In the genomic region with DNA sequence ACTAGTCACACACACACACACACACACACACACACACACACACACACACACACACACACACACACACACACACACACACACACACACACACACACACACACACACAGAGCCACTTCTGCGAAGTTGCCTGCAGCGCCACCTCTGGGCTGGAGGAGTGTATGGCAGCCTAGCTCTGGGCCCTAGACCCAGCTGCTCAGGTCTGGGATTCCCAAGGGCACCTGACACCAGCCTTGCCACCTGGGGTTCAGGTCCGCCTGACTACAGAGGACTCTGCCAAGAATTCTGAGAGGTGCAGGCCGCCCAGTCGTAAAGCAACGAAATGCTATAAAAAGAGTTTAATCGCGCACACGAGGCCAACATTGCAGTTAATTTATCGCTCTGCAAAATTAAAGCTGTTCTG, we compare ENCODE assay signal across 11 mouse cellular contexts.
DNase-seq lines count a peak whose midpoint lies in the region; ATAC-seq and TF ChIP-seq lines count a peak whose summit lies in the region.
"Had no signal": no experiment of that assay in that cellular context is flagged by ENCODE, and none has a peak within 500 bp of the region (broad histone marks: within the 10 kb centered on the region; RNA-seq: fewer than 3 reads in every experiment).

No protein-coding gene starts in this region.

- DNase-seq in forebrain, postnatal 0 days = no peak
- DNase-seq in forebrain, embryonic 10.5 days (ENCODE audit: extremely low spot score, low spot score) = no peak
- DNase-seq in midbrain, postnatal 0 days (ENCODE audit: low spot score) = no peak
- DNase-seq in kidney, postnatal 0 days (ENCODE audit: low spot score) = peak; percentile 51
- DNase-seq in testis, postnatal 10 days (ENCODE audit: low spot score) = peak; percentile 69
- no peak for DNase-seq in left cerebral cortex, adult 18-20 months (ENCODE audit: low spot score in 2 of 2)
- no peak for DNase-seq in adipocyte (ENCODE audit: low spot score)
- DNase-seq: heart, postnatal 36 days had no signal

- H3K4me1 ChIP-seq in forebrain, postnatal 0 days (ENCODE audit: insufficient read depth) = no peaks in the 10 kb centered on the region
- peaks cover 32% of the 10 kb centered on the region for H3K4me1 ChIP-seq in forebrain, embryonic 10.5 days
- H3K4me1 ChIP-seq in midbrain, postnatal 0 days (ENCODE audit: insufficient read depth, low read length) = peaks cover 14% of the 10 kb centered on the region
- peaks cover 22% of the 10 kb centered on the region for H3K4me1 ChIP-seq in midbrain, embryonic 13.5 days (replicated peaks)
- H3K4me1 ChIP-seq in kidney, postnatal 0 days (replicated peaks; ENCODE audit: insufficient read depth, low read length) = no peaks in the 10 kb centered on the region

- H3K27me3 ChIP-seq in forebrain, postnatal 0 days (ENCODE audit: insufficient read depth, low read length) = no peaks in the 10 kb centered on the region; the same call in 1 of the 2 replicates
- H3K27me3 ChIP-seq in forebrain, embryonic 10.5 days (ENCODE audit: poor library complexity, severe bottlenecking) = peaks cover 7% of the 10 kb centered on the region
- no peaks in the 10 kb centered on the region for H3K27me3 ChIP-seq in midbrain, postnatal 0 days (ENCODE audit: insufficient read depth, low read length)
- H3K27me3 ChIP-seq in midbrain, embryonic 13.5 days = no peaks in the 10 kb centered on the region
- no peaks in the 10 kb centered on the region for H3K27me3 ChIP-seq in kidney, postnatal 0 days (ENCODE audit: insufficient read depth, low read length)

- TF ChIP-seq CTCF in forebrain, postnatal 0 days (IDR thresholded peaks at IDR 0.05; ENCODE audit: low read depth) = peak; percentile 61
- TF ChIP-seq CTCF in midbrain, postnatal 0 days (IDR thresholded peaks at IDR 0.05) = peak; percentile 68
- peak; percentile 64 for TF ChIP-seq CTCF in kidney, postnatal 0 days (IDR thresholded peaks at IDR 0.05; ENCODE audit: low read depth)

- H3K36me3 ChIP-seq in forebrain, postnatal 0 days (ENCODE audit: insufficient read depth) = no peaks in the 10 kb centered on the region
- H3K36me3 ChIP-seq in forebrain, embryonic 10.5 days (replicated peaks) = no peaks in the 10 kb centered on the region
- no peaks in the 10 kb centered on the region for H3K36me3 ChIP-seq in midbrain, postnatal 0 days (ENCODE audit: insufficient read depth, low read length)
- H3K36me3 ChIP-seq in midbrain, embryonic 13.5 days = no peaks in the 10 kb centered on the region
- H3K36me3 ChIP-seq in kidney, postnatal 0 days (ENCODE audit: insufficient read depth, low read length) = no peaks in the 10 kb centered on the region
- H3K36me3 ChIP-seq: limb, embryonic 12.5 days had no signal

- no peak for ATAC-seq in forebrain, postnatal 0 days
- ATAC-seq in midbrain, postnatal 0 days (ENCODE audit: low FRiP score) = no peak
- no peak for ATAC-seq in midbrain, embryonic 13.5 days
- ATAC-seq in kidney, postnatal 0 days (replicated peaks; ENCODE audit: low FRiP score, low read depth) = peak; percentile 62; the same call in 1 of the 2 replicates

- no peak overlapping the region for H3K27ac ChIP-seq in forebrain, postnatal 0 days (ENCODE audit: low read depth, low read length)
- H3K27ac ChIP-seq in forebrain, embryonic 10.5 days = no peak overlapping the region
- no peak overlapping the region for H3K27ac ChIP-seq in midbrain, postnatal 0 days (ENCODE audit: low read depth, low read length)
- H3K27ac ChIP-seq in midbrain, embryonic 13.5 days = no peak overlapping the region
- H3K27ac ChIP-seq in kidney, postnatal 0 days = no peak overlapping the region
- H3K27ac ChIP-seq: limb, embryonic 12.5 days had no signal

- WGBS in forebrain, postnatal 0 days = 81% methylated on average over 10 of the region's 10 CpGs
- 85% methylated on average over 10 of the region's 10 CpGs for WGBS in forebrain, embryonic 10.5 days
- 75% methylated on average over 9 of the region's 10 CpGs for WGBS in midbrain, postnatal 0 days
- 89% methylated on average over 10 of the region's 10 CpGs for WGBS in midbrain, embryonic 13.5 days
- WGBS in kidney, postnatal 0 days = 35% methylated on average over 10 of the region's 10 CpGs

- no peak overlapping the region for H3K4me3 ChIP-seq in forebrain, postnatal 0 days (ENCODE audit: low read depth, low read length)
- H3K4me3 ChIP-seq in forebrain, embryonic 10.5 days = no peak overlapping the region
- H3K4me3 ChIP-seq in midbrain, postnatal 0 days (ENCODE audit: low read depth, low read length) = no peak overlapping the region
- H3K4me3 ChIP-seq in midbrain, embryonic 13.5 days (replicated peaks) = no peak overlapping the region
- no peak overlapping the region for H3K4me3 ChIP-seq in kidney, postnatal 0 days (replicated peaks; ENCODE audit: low read depth, low read length)
- H3K4me3 ChIP-seq: limb, embryonic 12.5 days; myocyte had no signal

- H3K4me2 ChIP-seq in forebrain, postnatal 0 days (ENCODE audit: low read depth) = no peak overlapping the region
- no peak overlapping the region for H3K4me2 ChIP-seq in midbrain, postnatal 0 days (ENCODE audit: low read depth, low read length, poor library complexity, severe bottlenecking)
- no peak overlapping the region for H3K4me2 ChIP-seq in midbrain, embryonic 13.5 days (replicated peaks)
- H3K4me2 ChIP-seq in kidney, postnatal 0 days (ENCODE audit: low read length) = no peak overlapping the region
- H3K4me2 ChIP-seq: limb, embryonic 12.5 days had no signal

- no peaks in the 10 kb centered on the region for H3K9me3 ChIP-seq in forebrain, postnatal 0 days (ENCODE audit: low read length)
- peaks cover under 1% of the 10 kb centered on the region; the same call in 1 of the 2 replicates for H3K9me3 ChIP-seq in forebrain, embryonic 10.5 days
- H3K9me3 ChIP-seq in midbrain, postnatal 0 days (ENCODE audit: low read length) = no peaks in the 10 kb centered on the region
- no peaks in the 10 kb centered on the region for H3K9me3 ChIP-seq in midbrain, embryonic 13.5 days
- H3K9me3 ChIP-seq in kidney, postnatal 0 days (replicated peaks; ENCODE audit: low read length) = no peaks in the 10 kb centered on the region
- H3K9me3 ChIP-seq: limb, embryonic 12.5 days had no signal

- H3K9ac ChIP-seq in forebrain, postnatal 0 days = no peak overlapping the region
- no peak overlapping the region for H3K9ac ChIP-seq in midbrain, postnatal 0 days (replicated peaks; ENCODE audit: low read length, poor library complexity, severe bottlenecking)
- no peak overlapping the region for H3K9ac ChIP-seq in midbrain, embryonic 13.5 days (replicated peaks)
- no peak overlapping the region for H3K9ac ChIP-seq in kidney, postnatal 0 days (ENCODE audit: low read depth, low read length)
- H3K9ac ChIP-seq: limb, embryonic 12.5 days had no signal

Comparison
In these comparisons a context has a peak if more than half of its experiments do, and no peak if none do; other contexts are left out.
1. DNase-seq: peak in kidney, postnatal 0 days (single experiment) and testis, postnatal 10 days (single experiment); none in forebrain, postnatal 0 days (single experiment), forebrain, embryonic 10.5 days (single experiment), midbrain, postnatal 0 days (single experiment), left cerebral cortex, adult 18-20 months (0 of 2) and adipocyte (single experiment).
2. Peak in every context shown above with its lines, with median percentiles within 50 percentile points of each other: CTCF ChIP-seq.